Mouse (Mus musculus) heart, adult 9 months (tissue): ENCODE measurements at regions not wholly inside any gene's neighbourhood (a gene's known extent, or its start where the extent isn't known, plus 50 kb on each side); places are given as distances from the start of the nearest gene placed in this dataset.
A peak's percentile ranks its signal among the peaks of the same experiment; 100 is the strongest.

Experiments used
- DNase-seq, 2 experiments: peaks; one replicate each; pipeline ENCODE4 v3.0.0; 2022; ENCODE audit warnings: low spot score in 2 of 2

- DNase-seq, result no peak
These were observed 535.2 kb downstream of the Fgf9 start for GRCm38 (mm10) chr14:58605529-58605928.

GRCm38 (mm10) chr14:58598867-58599266 lies 528.5 kb downstream of the Fgf9 start:
- DNase-seq, result no peak

- DNase-seq, result no peak
These were observed 527.5 kb downstream of the Fgf9 start for GRCm38 (mm10) chr14:58597810-58598209.

- no peak for DNase-seq
These were observed 526.6 kb downstream of the Fgf9 start for GRCm38 (mm10) chr14:58596936-58597335.

GRCm38 (mm10) chr14:58581806-58582205 lies 511.5 kb downstream of the Fgf9 start:
- DNase-seq, result no peak

GRCm38 (mm10) chr14:58570021-58570420 lies 499.7 kb downstream of the Fgf9 start:
- no peak for DNase-seq

- DNase-seq, result no peak
These were observed 497.1 kb downstream of the Fgf9 start for GRCm38 (mm10) chr14:58567472-58567871.

GRCm38 (mm10) chr14:58563082-58563481 lies 492.7 kb downstream of the Fgf9 start:
- no peak for DNase-seq

- DNase-seq, result no peak
These were observed 480.4 kb downstream of the Fgf9 start for GRCm38 (mm10) chr14:58550785-58551184.

- no peak for DNase-seq
These were observed 475.4 kb downstream of the Fgf9 start for GRCm38 (mm10) chr14:58545778-58546177.

GRCm38 (mm10) chr14:58543140-58543767 lies 472.9 kb downstream of the Fgf9 start:
- DNase-seq, result no peak

GRCm38 (mm10) chr14:58538135-58538534 lies 467.8 kb downstream of the Fgf9 start:
- no peak for DNase-seq

- peak in 1 of 2 experiments; percentile 23 for DNase-seq
These were observed 450.7 kb downstream of the Fgf9 start for GRCm38 (mm10) chr14:58520976-58521549.

- DNase-seq, result no peak
These were observed 450.0 kb downstream of the Fgf9 start for GRCm38 (mm10) chr14:58520384-58520783.

- no peak for DNase-seq
These were observed 448.7 kb downstream of the Fgf9 start for GRCm38 (mm10) chr14:58519086-58519485.

GRCm38 (mm10) chr14:58516543-58516942 lies 446.2 kb downstream of the Fgf9 start:
- DNase-seq, result no peak

- DNase-seq, result no peak
These were observed 441.8 kb downstream of the Fgf9 start for GRCm38 (mm10) chr14:58512177-58512576.

- DNase-seq, result peak in 1 of 2 experiments; percentile 24
These were observed 441.2 kb downstream of the Fgf9 start for GRCm38 (mm10) chr14:58511571-58511985.

GRCm38 (mm10) chr14:58510790-58511189 lies 440.4 kb downstream of the Fgf9 start:
- no peak for DNase-seq

GRCm38 (mm10) chr14:58509106-58509505 lies 438.8 kb downstream of the Fgf9 start:
- DNase-seq, result no peak

GRCm38 (mm10) chr14:58506490-58506889 lies 436.1 kb downstream of the Fgf9 start:
- DNase-seq, result no peak

- peak in 1 of 2 experiments; percentile 43 for DNase-seq
These were observed 435.5 kb downstream of the Fgf9 start for GRCm38 (mm10) chr14:58505841-58506240.

- no peak for DNase-seq
These were observed 432.5 kb downstream of the Fgf9 start for GRCm38 (mm10) chr14:58502890-58503289.

GRCm38 (mm10) chr14:58500014-58500413 lies 429.7 kb downstream of the Fgf9 start:
- DNase-seq, result no peak
